ENCODE assay signal across 21 mouse cellular contexts in genomic region chr3:87943586-87943985, GRCm38 (mm10). TPM values are rescaled to one million over a fixed set of nuclear protein-coding genes. Genes with fewer than 3 reads are reported as not detected.
DNase-seq lines count a peak whose midpoint lies in the region; ATAC-seq and TF ChIP-seq lines count a peak whose summit lies in the region.
"Had no signal": no experiment of that assay in that cellular context is flagged by ENCODE, and none has a peak within 500 bp of the region (broad histone marks: within the 10 kb centered on the region; RNA-seq: fewer than 3 reads in every experiment).

No protein-coding gene starts in this region.

- H3K27ac ChIP-seq in forebrain, embryonic 10.5 days, result peak overlapping the region; percentile 95
- no peak overlapping the region for H3K27ac ChIP-seq in forebrain, embryonic 11.5 days (ENCODE audit: low read depth, low read length)
- H3K27ac ChIP-seq in embryonic fibroblast, embryonic 13.5 days (ENCODE audit: insufficient read depth, low read length), result peak overlapping the region; percentile 71
- H3K27ac ChIP-seq: heart, adult 2 months; heart, embryonic 15.5 days; hindbrain, embryonic 15.5 days had no signal

- peaks cover 19% of the 10 kb centered on the region; the same call in 1 of the 2 replicates for H3K27me3 ChIP-seq in forebrain, embryonic 10.5 days (ENCODE audit: poor library complexity, severe bottlenecking)
- H3K27me3 ChIP-seq in forebrain, embryonic 11.5 days (ENCODE audit: control insufficient read depth, insufficient read depth, low read length), result no peaks in the 10 kb centered on the region
- H3K27me3 ChIP-seq in myocyte (ENCODE audit: control insufficient read depth, insufficient read depth, insufficient read length), result no peaks in the 10 kb centered on the region
- H3K27me3 ChIP-seq: embryonic facial prominence, embryonic 13.5 days; forebrain, embryonic 12.5 days; hindbrain, embryonic 15.5 days had no signal

- DNase-seq in forebrain, embryonic 10.5 days (ENCODE audit: extremely low spot score, low spot score), result no peak
- DNase-seq in forebrain, embryonic 11.5 days (ENCODE audit: low spot score), result no peak
- peak; percentile 50 for DNase-seq in 3134 (ENCODE audit: extremely low read depth, insufficient read length, low spot score)
- DNase-seq in frontal cortex, postnatal 36 days (ENCODE audit: low spot score in 2 of 2), result no peak
- no peak for DNase-seq in thymus, adult 18-20 months
- DNase-seq: adrenal gland, postnatal 10 days; cerebellum, adult 11 months; cerebellum, adult 9-10 months; cerebellum, postnatal 25 days; gastrocnemius, postnatal 14 days; heart, adult 2 months; heart, postnatal 14 days had no signal

- no peaks in the 10 kb centered on the region for H3K79me2 ChIP-seq in myocyte (ENCODE audit: control insufficient read depth, insufficient read depth)

- H3K4me1 ChIP-seq in forebrain, embryonic 10.5 days, result peaks cover 53% of the 10 kb centered on the region
- peaks cover 35% of the 10 kb centered on the region for H3K4me1 ChIP-seq in forebrain, embryonic 11.5 days (replicated peaks; ENCODE audit: control insufficient read depth, insufficient read depth, low read length)
- H3K4me1 ChIP-seq in embryonic fibroblast, embryonic 13.5 days (ENCODE audit: control insufficient read depth, insufficient read depth, low read length), result peaks cover 43% of the 10 kb centered on the region

- ATAC-seq in forebrain, embryonic 11.5 days (replicated peaks; ENCODE audit: low FRiP score), result no peak
- ATAC-seq: forebrain, embryonic 16.5 days had no signal

- no peaks in the 10 kb centered on the region for H3K9me3 ChIP-seq in forebrain, embryonic 10.5 days
- no peaks in the 10 kb centered on the region for H3K9me3 ChIP-seq in forebrain, embryonic 11.5 days (ENCODE audit: control insufficient read depth, low read length)
- H3K9me3 ChIP-seq: embryonic facial prominence, embryonic 13.5 days; forebrain, embryonic 12.5 days; heart, embryonic 15.5 days; hindbrain, embryonic 15.5 days had no signal

- H3K36me3 ChIP-seq in forebrain, embryonic 10.5 days (replicated peaks), result peaks cover 60% of the 10 kb centered on the region
- H3K36me3 ChIP-seq in forebrain, embryonic 11.5 days (ENCODE audit: control insufficient read depth, insufficient read depth, low read length), result peaks cover 10% of the 10 kb centered on the region; the same call in 1 of the 2 replicates
- peaks cover 28% of the 10 kb centered on the region for H3K36me3 ChIP-seq in myocyte (ENCODE audit: control insufficient read depth, insufficient read depth)

- TF ChIP-seq CTCF in embryonic fibroblast, embryonic 13.5 days (IDR thresholded peaks at IDR 0.05; ENCODE audit: borderline replicate concordance, insufficient read depth, low read length), result no peak

- no peak for TF ChIP-seq POLR2A in embryonic fibroblast, embryonic 13.5 days (IDR thresholded peaks at IDR 0.05; ENCODE audit: low read depth, low read length)
- TF ChIP-seq POLR2A in myocyte (IDR thresholded peaks at IDR 0.05; ENCODE audit: insufficient read length, low read depth), result no peak

- H3K4me2 ChIP-seq in forebrain, embryonic 11.5 days (ENCODE audit: low read depth, low read length, severe bottlenecking), result no peak overlapping the region
- H3K4me2 ChIP-seq in myocyte (ENCODE audit: low read depth), result peak overlapping the region; percentile 35
- H3K4me2 ChIP-seq: embryonic facial prominence, embryonic 13.5 days; forebrain, embryonic 12.5 days; heart, embryonic 11.5 days; heart, embryonic 15.5 days; hindbrain, embryonic 15.5 days had no signal

- H3K4me3 ChIP-seq in forebrain, embryonic 10.5 days, result no peak overlapping the region
- H3K4me3 ChIP-seq in forebrain, embryonic 11.5 days (ENCODE audit: low read depth, low read length), result no peak overlapping the region
- H3K4me3 ChIP-seq in embryonic fibroblast, embryonic 13.5 days (ENCODE audit: insufficient read depth, low read length), result no peak overlapping the region
- H3K4me3 ChIP-seq in myocyte, result no peak overlapping the region
- H3K4me3 ChIP-seq: embryonic facial prominence, embryonic 13.5 days; erythroblast, embryonic 14.5 days; forebrain, embryonic 12.5 days; heart, adult 2 months; heart, embryonic 15.5 days; hindbrain, embryonic 15.5 days had no signal

- WGBS in forebrain, embryonic 10.5 days, result 89% methylated on average over 7 of the region's 7 CpGs
- WGBS in forebrain, embryonic 11.5 days, result 82% methylated on average over 7 of the region's 7 CpGs

- H3K9ac ChIP-seq in forebrain, embryonic 11.5 days (ENCODE audit: low read length), result no peak overlapping the region
- H3K9ac ChIP-seq: embryonic facial prominence, embryonic 13.5 days; forebrain, embryonic 12.5 days; heart, embryonic 15.5 days; hindbrain, embryonic 15.5 days had no signal

- no peak overlapping the region for H3ac ChIP-seq in myocyte (ENCODE audit: control insufficient read depth, insufficient read length)

TF ChIP-seq in myocyte, 11 proteins besides CTCF, POLR2A, EP300 and RAD21:
- TF ChIP-seq USF1 (IDR thresholded peaks at IDR 0.05; ENCODE audit: low read depth) (no peak), MAX (IDR thresholded peaks at IDR 0.05; ENCODE audit: low read depth) (no peak), POLR2AphosphoS2 (IDR thresholded peaks at IDR 0.05; ENCODE audit: insufficient read length, low read depth) (no peak), CEBPB (IDR thresholded peaks at IDR 0.05; ENCODE audit: insufficient read depth, poor library complexity, severe bottlenecking) (no peak), REST (IDR thresholded peaks at IDR 0.05; ENCODE audit: insufficient read depth, insufficient read length) (no peak), MYOD1 (IDR thresholded peaks at IDR 0.05; ENCODE audit: control insufficient read depth in 1 of 3, insufficient read length in 2 of 3, low read depth in 2 of 3) (no peak), TCF12 (IDR thresholded peaks at IDR 0.05; ENCODE audit: insufficient read depth, poor library complexity, severe bottlenecking) (no peak), TCF3 (IDR thresholded peaks at IDR 0.05; ENCODE audit: insufficient read length, low read depth) (no peak), SRF (IDR thresholded peaks at IDR 0.05; ENCODE audit: control insufficient read depth, insufficient read length, low read depth) (no peak), E2F4 (IDR thresholded peaks at IDR 0.05; ENCODE audit: insufficient read depth) (no peak), MYOG (IDR thresholded peaks at IDR 0.05; ENCODE audit: control insufficient read depth in 1 of 3, insufficient read depth in 1 of 3, insufficient read length in 2 of 3, low read depth in 2 of 3) (no peak)

RNA-seq across cellular contexts. Expression of gene Crabp2, which starts 4.9 kb away (rescaled TPM):
- 834 and 866 TPM in 2 replicates for polyA plus RNA-seq in forebrain, embryonic 10.5 days (2016; fragmentation: Nextera tagmentation; extraction: Ambion mirVana)
- polyA plus RNA-seq in forebrain, embryonic 11.5 days (2014; fragmentation: Nextera tagmentation; extraction: Ambion mirVana), result 409 and 417 TPM in 2 replicates
- polyA plus RNA-seq in embryonic fibroblast, embryonic 13.5 days (2011; ENCODE audit: insufficient read length, low read depth, missing spikeins), result 80.0 and 99.8 TPM in 2 replicates
- polyA plus RNA-seq in myocyte (2012; fragmentation: generic; extraction: Trizol), result 67.6 TPM
- polyA plus RNA-seq: erythroblast, embryonic 14.5 days; heart, adult 2 months had no signal

RNA-seq across cellular contexts. Expression of gene Rrnad1, which starts 13.1 kb away (rescaled TPM):
- polyA plus RNA-seq in forebrain, embryonic 10.5 days (2016; fragmentation: Nextera tagmentation; extraction: Ambion mirVana), result 19.1 and 22.8 TPM in 2 replicates
- 22.2 and 23.2 TPM in 2 replicates for polyA plus RNA-seq in forebrain, embryonic 11.5 days (2014; fragmentation: Nextera tagmentation; extraction: Ambion mirVana)
- 11.4 and 12.0 TPM in 2 replicates for polyA plus RNA-seq in embryonic fibroblast, embryonic 13.5 days (2011; ENCODE audit: insufficient read length, low read depth, missing spikeins)
- 7.0 TPM for polyA plus RNA-seq in myocyte (2012; fragmentation: generic; extraction: Trizol)

RNA-seq across cellular contexts. Expression of gene Isg20l2, which starts 13.5 kb away (rescaled TPM):
- polyA plus RNA-seq in forebrain, embryonic 10.5 days (2016; fragmentation: Nextera tagmentation; extraction: Ambion mirVana), result 87.7 and 88.3 TPM in 2 replicates
- 73.9 and 78.7 TPM in 2 replicates for polyA plus RNA-seq in forebrain, embryonic 11.5 days (2014; fragmentation: Nextera tagmentation; extraction: Ambion mirVana)
- polyA plus RNA-seq in embryonic fibroblast, embryonic 13.5 days (2011; ENCODE audit: insufficient read length, low read depth, missing spikeins), result 41.6 and 54.7 TPM in 2 replicates
- polyA plus RNA-seq in myocyte (2012; fragmentation: generic; extraction: Trizol), result 19.4 TPM

RNA-seq across cellular contexts. Expression of gene Mrpl24, which starts 24.3 kb away (rescaled TPM):
- polyA plus RNA-seq in forebrain, embryonic 10.5 days (2016; fragmentation: Nextera tagmentation; extraction: Ambion mirVana), result 71.4 and 74.8 TPM in 2 replicates
- 69.4 and 74.5 TPM in 2 replicates for polyA plus RNA-seq in forebrain, embryonic 11.5 days (2014; fragmentation: Nextera tagmentation; extraction: Ambion mirVana)
- 130 and 167 TPM in 2 replicates for polyA plus RNA-seq in embryonic fibroblast, embryonic 13.5 days (2011; ENCODE audit: insufficient read length, low read depth, missing spikeins)
- polyA plus RNA-seq in myocyte (2012; fragmentation: generic; extraction: Trizol), result 114 TPM

RNA-seq across cellular contexts. Expression of gene Nes, which starts 27.3 kb away (rescaled TPM):
- 81.2 and 86.9 TPM in 2 replicates for polyA plus RNA-seq in forebrain, embryonic 10.5 days (2016; fragmentation: Nextera tagmentation; extraction: Ambion mirVana)
- polyA plus RNA-seq in forebrain, embryonic 11.5 days (2014; fragmentation: Nextera tagmentation; extraction: Ambion mirVana), result 92.0 and 99.9 TPM in 2 replicates
- 25.7 and 71.2 TPM in 2 replicates for polyA plus RNA-seq in embryonic fibroblast, embryonic 13.5 days (2011; ENCODE audit: insufficient read length, low read depth, missing spikeins)
- polyA plus RNA-seq in myocyte (2012; fragmentation: generic; extraction: Trizol), result 268 TPM
- polyA plus RNA-seq: erythroblast, embryonic 14.5 days had no signal
